28 mouse cellular contexts compared by ENCODE assay signal in the genomic region with DNA sequence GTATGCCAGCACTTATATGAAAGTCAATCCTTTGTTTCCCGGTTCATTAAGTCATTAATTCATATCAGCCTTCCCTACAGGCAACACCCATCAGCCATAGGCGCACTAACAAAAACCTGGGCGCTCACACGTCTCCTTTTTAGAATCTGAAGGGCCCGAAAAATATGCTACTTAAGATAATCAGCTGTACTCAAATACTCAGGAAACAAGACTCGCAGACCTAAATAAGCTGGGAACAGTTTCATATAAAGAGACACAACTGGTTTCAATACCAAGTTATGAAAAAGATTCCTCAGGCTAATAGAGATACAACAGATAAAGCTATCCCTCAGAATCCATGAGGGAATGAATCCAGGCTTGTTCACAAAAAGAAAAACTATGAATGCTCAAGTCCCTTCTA. TPM values are rescaled to one million over a fixed set of nuclear protein-coding genes. Genes with fewer than 3 reads are reported as not detected.
"Had no signal": no experiment of that assay in that cellular context is flagged by ENCODE, and none has a peak within 500 bp of the region (broad histone marks: within the 10 kb centered on the region; RNA-seq: fewer than 3 reads in every experiment).

No protein-coding gene starts in this region.

- H3K9ac ChIP-seq: embryonic facial prominence, embryonic 12.5 days; embryonic facial prominence, embryonic 13.5 days; embryonic facial prominence, embryonic 15.5 days; forebrain, embryonic 12.5 days; forebrain, embryonic 13.5 days; forebrain, embryonic 15.5 days; forebrain, postnatal 0 days had no signal

- H3K9me3 ChIP-seq: embryonic facial prominence, embryonic 10.5 days; embryonic facial prominence, embryonic 12.5 days; embryonic facial prominence, embryonic 13.5 days; embryonic facial prominence, embryonic 15.5 days; forebrain, embryonic 10.5 days; forebrain, embryonic 12.5 days; forebrain, embryonic 13.5 days; forebrain, embryonic 15.5 days had no signal

- H3K4me2 ChIP-seq: embryonic facial prominence, embryonic 12.5 days; embryonic facial prominence, embryonic 13.5 days; embryonic facial prominence, embryonic 15.5 days; forebrain, embryonic 12.5 days; forebrain, embryonic 13.5 days; forebrain, embryonic 15.5 days had no signal

- DNase-seq: cerebellum, adult 18-20 months; cerebellum, adult 2 months; cerebellum, adult 8-10 months; cerebellum, adult 9-10 months; cerebellum, adult 9-11 months; cerebellum, postnatal 10 days; cerebellum, postnatal 14 days; cerebellum, postnatal 25 days; cerebellum, postnatal 36 days; embryo, embryonic 11 days; forebrain, postnatal 0 days; gastrocnemius, adult 2 months; gastrocnemius, postnatal 10 days; gastrocnemius, postnatal 14 days; gastrocnemius, postnatal 25 days; gastrocnemius, postnatal 36 days; heart, adult 18-20 months had no signal

- ATAC-seq: forebrain, embryonic 13.5 days; forebrain, embryonic 14.5 days; forebrain, embryonic 15.5 days; forebrain, embryonic 16.5 days; forebrain, postnatal 0 days had no signal

- H3K27me3 ChIP-seq: embryonic facial prominence, embryonic 12.5 days; embryonic facial prominence, embryonic 13.5 days; embryonic facial prominence, embryonic 15.5 days; forebrain, embryonic 12.5 days; forebrain, embryonic 13.5 days; forebrain, embryonic 15.5 days had no signal

- H3K27ac ChIP-seq: embryonic facial prominence, embryonic 10.5 days; embryonic facial prominence, embryonic 12.5 days; embryonic facial prominence, embryonic 13.5 days; embryonic facial prominence, embryonic 15.5 days; forebrain, embryonic 10.5 days; forebrain, embryonic 12.5 days; forebrain, embryonic 13.5 days; forebrain, embryonic 15.5 days; gastrocnemius, adult 2 months had no signal

- H3K4me3 ChIP-seq: embryonic facial prominence, embryonic 10.5 days; embryonic facial prominence, embryonic 12.5 days; embryonic facial prominence, embryonic 13.5 days; embryonic facial prominence, embryonic 15.5 days; erythroblast, embryonic 14.5 days; forebrain, embryonic 10.5 days; forebrain, embryonic 12.5 days; forebrain, embryonic 13.5 days; forebrain, embryonic 15.5 days; gastrocnemius, adult 2 months had no signal

- H3K36me3 ChIP-seq: embryonic facial prominence, embryonic 12.5 days; embryonic facial prominence, embryonic 13.5 days; embryonic facial prominence, embryonic 15.5 days; forebrain, embryonic 12.5 days; forebrain, embryonic 15.5 days had no signal

RNA-seq across cellular contexts. Expression of gene Fnbp1l, which starts 7.0 kb away (rescaled TPM):
- polyA plus RNA-seq: erythroblast, embryonic 14.5 days had no signal
